Mouse (Mus musculus) brain, embryonic 14.5 days (tissue): Measurements from ENCODE around the gene Ces1h. TPM values are rescaled to one million over a fixed set of nuclear protein-coding genes. Genes with fewer than 3 reads are reported as not detected.

Experiments used
- DNase-seq: peaks from one replicate; pipeline ENCODE4 v3.0.0-alpha.2; 2011; ENCODE audit warnings: low read depth
- CTCF ChIP-seq: fragments of 200-500 bp; IDR thresholded peaks from 2 replicates; pipeline ENCODE4 v1.5.1; 2012; ENCODE audit warnings: inconsistent platforms, mild to moderate bottlenecking, moderate library complexity, borderline replicate concordance; ENCODE audit not compliant: insufficient read depth, insufficient read length; ENCODE audit errors: extremely low read depth
- POLR2A ChIP-seq: fragments of 200-500 bp; IDR thresholded peaks from 2 replicates; pipeline ENCODE4 v1.6.1; 2012; ENCODE audit warnings: mild to moderate bottlenecking, inconsistent platforms, borderline replicate concordance; ENCODE audit not compliant: poor library complexity, insufficient read depth, insufficient read length, severe bottlenecking; ENCODE audit errors: extremely low read depth
- polyA plus RNA-seq: library from polyadenylated mRNA; depleted of rRNA; stranded (reverse); fragments of >200 nt; gene quantifications from 2 replicates; pipeline ENCODE4 v1.2.3, GENCODE M21; 2012; rRNA removed

The Ces1h gene
- polyA plus RNA-seq = not detected in 2 replicates

DNA sequence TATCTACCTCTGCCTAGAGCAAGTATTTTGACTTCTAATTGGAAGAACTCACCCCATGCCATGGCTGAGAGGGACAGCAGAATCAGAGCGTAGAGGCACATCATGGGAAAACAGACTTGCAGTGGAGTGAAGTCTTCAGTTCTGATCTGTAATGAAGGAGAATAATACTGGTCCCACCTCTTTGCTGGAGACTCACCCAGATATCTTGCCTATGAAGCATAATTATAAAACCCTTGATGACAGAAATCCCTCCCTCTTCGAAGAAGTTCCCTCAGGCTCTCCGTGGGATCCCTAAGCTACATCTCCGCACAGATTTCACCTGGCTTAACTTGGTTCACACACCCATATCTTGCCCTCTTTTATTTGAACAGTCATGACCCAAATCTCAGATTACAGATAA is at the start of gene Ces1h:
Gene Ces1h, minus strand, starts transcription at position 101 of the 400 bp plus-strand sequence.
- no peak for DNase-seq
- TF ChIP-seq POLR2A = no peak
- no peak for TF ChIP-seq CTCF

DNA sequence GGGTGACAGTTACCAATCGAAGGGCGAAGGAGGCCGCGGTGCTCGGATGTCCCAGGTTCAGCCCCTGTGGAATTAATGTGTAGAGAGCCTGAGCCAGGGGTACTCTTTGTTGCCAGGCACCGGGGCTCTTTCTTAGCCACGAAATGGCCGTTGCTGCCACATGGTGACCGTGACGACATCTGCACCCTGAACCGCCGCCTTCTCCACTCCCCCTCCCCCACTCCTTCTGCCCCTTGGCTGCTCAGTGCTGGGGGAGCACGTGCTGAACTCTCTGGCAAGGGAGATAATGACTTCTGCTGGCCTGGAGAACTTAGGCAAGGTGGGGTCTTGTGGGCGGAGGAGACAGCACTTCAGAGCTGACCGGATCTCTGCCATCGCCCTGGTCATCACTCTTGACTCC is 47.7 kb upstream of the Ces1h start:
- DNase-seq = no peak
- no peak for TF ChIP-seq CTCF
- TF ChIP-seq POLR2A = no peak

DNA sequence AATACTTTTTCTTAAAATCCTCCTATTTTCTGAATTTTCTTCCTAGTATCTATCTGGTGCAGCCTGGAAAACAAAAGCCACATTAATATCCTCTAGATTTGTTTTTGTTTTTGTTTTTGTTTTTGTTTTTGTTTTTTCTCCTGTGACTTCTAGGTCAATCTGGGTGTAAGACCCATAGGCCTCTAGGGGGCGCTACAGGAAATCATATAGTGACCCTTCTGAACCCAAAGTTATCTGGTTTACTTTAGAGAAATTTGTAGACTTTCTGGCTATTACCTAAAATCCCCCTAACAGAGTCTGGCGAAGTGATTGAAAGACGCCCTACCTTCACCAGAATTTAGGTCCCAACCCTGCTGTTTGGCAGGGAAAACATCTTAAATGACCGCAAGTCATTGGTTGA is 35.9 kb upstream of the Ces1h start:
- DNase-seq = no peak
- TF ChIP-seq CTCF (no peak), POLR2A (no peak)

DNA sequence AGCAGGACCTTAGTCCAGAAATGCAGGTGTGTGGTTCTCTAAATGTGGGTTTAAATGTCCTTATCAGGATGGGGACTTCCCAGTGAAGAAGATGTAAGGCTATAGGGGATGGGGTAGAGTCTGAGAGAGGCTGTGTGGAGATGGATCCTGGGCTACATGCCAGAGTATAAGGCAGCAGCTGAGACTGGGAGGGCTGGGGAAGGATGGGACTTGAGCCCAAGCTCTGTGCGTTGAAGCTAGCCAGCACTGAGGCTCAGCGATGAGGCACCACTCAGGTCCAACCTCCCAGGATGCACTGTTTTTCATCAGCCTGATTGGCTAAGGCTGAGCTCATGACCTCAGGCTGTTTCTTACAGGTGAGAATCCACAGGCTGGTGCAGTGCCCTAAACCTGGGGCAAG is 29.3 kb upstream of the Ces1h start:
- TF ChIP-seq POLR2A = no peak
- TF ChIP-seq CTCF = no peak
- DNase-seq = peak; percentile 31

DNA sequence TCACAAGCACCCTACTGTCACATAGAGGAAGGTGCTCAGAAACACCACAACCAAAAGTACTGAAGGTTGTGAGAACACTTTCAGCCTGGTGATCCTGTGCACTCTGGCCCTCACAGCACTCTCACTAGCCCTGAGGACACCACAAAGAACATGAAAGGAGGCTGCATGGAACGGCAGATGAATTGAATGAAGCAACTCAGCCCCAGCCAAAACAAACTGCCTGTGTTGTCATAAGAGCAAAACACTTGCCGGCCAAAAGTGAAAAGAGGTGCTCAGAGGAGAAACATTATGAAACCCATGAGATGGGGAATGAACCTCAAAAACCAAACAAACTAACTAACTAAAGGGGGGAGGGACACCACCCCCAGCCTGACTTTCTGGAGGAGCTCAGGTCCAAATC is 20.2 kb upstream of the Ces1h start:
- no peak for DNase-seq
- TF ChIP-seq CTCF (no peak), POLR2A (no peak)

DNA sequence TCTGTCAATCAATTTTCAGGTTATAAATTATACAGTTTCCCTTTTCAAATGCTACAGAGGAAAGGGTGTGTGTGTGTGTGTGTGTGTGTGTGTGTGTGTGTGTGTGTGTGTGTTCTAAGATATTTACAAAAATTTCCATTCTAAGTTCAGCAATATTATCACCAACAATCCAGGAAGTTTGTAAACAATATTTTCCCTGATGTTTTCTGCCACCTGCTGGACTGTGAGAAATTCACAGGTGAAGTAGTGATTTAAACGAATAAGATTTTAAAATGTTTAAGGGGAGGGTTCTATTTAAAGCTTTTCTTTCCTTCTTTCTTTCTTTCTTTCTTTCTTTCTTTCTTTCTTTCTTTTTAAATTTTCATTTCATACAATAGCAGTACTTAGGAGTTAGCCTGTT is 18.5 kb upstream of the Ces1h start:
- TF ChIP-seq CTCF (0 out of 2 replicates have a peak, but pooled peaks have one; percentile 10), POLR2A (no peak)
- peak; percentile 26 for DNase-seq

DNA sequence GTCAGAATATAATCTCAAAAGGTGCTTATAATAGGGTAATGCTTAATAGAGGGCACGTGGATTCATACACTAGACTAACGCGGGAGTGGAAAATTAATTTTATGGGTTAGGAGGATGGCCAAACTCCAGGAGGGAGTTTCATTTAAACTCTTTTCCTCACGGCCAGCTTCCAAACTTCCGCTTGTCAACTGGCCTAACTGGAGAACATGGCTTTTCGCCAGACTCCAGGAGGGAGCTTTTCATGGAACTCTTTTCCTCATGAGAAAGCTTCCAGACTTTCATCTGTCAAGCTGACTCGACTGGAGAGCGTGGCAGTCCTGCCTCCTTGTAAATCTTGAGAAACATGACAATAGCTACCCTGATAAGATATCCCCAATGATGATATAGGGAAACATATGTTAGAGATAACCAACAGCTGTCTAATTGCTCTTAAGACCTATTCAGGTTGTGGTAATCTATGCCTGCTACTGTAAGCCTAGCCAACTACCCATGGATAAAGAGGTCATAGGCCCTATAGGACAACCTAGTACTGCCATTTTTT is 14.6 kb upstream of the Ces1h start:
- DNase-seq = peak; percentile 43

DNA sequence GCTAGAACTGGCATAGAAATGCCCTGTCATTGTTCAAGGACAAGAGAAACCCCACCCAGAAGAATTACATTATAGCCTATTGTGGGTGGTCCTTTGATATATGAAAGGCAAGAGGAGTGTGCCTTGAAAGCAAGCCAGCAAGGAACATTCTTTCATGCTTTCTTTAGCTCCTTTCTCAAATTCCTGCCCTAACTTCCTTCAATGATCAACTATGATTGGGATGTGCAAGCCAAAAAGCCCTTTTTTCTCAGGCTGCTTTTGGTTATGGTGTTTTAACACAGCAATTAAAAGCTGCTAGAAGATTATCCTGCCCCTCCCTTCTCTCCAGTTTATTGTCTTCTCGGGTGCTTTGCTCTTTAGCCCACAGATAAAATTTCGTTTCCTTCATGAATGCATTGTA is 10.0 kb downstream of the Ces1h start:
- DNase-seq = peak; percentile 43
- TF ChIP-seq POLR2A = no peak
- no peak for TF ChIP-seq CTCF

DNA sequence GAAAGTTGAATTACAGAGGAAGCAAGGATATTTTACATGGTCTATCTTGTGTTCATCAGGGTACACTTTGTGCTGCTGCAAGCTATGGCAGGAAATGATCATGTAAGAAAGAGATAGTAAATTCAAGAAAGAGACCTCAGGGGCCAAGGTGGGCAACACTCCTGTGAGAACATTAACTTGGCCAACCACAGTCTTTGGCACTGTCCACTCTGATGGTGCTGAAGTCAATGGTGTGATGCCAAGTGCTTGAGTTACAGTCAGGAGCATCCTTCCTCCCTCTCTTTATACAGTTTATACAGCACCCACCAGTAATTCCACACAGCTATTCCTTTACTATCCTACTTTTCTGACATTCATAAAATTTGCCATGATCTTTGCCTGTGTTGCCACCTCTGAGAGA is 19.4 kb downstream of the Ces1h start:
- TF ChIP-seq POLR2A (no peak), CTCF (no peak)
- DNase-seq = no peak

DNA sequence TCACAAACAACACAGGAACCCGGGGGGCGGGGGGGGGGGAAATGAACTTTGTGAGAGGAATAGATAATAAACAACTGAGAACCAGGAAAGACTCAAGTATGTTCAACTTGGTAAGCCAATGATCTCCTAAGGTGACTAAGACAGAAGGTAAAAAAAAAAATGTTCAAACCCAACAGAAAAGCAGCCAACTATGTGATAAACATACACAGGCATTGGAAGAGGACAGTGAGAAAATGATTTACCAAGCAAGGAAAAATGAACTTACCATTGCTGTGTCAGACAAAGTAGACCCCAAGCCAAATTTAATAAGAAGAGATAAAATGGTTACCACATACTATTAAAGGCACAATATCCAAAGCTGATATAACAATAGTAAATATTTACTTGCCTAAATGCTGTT is 40.0 kb downstream of the Ces1h start:
- DNase-seq = no peak
- TF ChIP-seq POLR2A = no peak
- TF ChIP-seq CTCF = no peak

DNA sequence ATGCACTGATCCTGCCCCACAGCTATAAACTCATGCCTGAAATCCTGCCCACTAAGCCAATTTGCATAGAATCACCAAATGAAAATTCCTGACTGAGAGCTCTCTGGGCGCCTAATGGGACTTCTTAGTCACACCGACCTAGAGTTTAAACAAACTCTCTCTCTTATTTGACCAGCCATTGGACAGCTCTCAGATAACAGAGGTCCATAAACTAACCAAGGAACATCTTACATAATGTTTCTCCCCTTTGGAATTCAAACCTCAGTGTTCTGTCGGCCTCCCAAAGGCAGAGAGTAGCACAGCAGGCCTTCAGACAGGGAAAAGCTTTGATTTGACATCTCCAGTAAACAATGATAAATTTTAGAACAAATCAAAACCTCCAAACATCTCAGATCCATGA is 42.3 kb downstream of the Ces1h start, which contains the start of gene Ces1g:
Gene Ces1g, minus strand, starts transcription at position 102 of the 400 bp plus-strand sequence.
- peak; percentile 15 for DNase-seq

DNA sequence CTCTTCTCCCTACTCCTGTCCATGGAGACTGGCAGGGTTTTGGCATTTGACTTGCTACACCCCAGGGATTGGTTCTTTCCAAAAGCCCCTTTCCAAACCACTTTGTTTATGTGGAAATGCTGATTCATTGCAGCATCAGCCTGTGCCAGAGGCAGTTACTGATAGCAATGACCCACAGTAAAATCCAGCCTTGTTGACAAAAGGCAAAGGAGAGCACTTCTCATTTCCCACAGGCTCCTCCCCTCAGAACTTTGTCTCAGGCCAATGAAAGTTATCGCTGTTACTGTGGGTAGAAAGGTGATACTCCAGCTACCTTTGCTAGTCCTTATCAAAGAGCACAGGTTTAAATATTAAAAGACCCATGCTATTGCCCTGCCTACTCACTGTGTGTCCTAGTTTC is 46.8 kb downstream of the Ces1h start:
- no peak for TF ChIP-seq POLR2A
- no peak for TF ChIP-seq CTCF
- no peak for DNase-seq

More for the DNA sequence above, 42.3 kb downstream of the Ces1h start, which contains the start of gene Ces1g:
- no peak for TF ChIP-seq POLR2A
- TF ChIP-seq CTCF = no peak
